Mouse (Mus musculus) small intestine, adult 2 months (tissue): ENCODE measurements around the gene Cemip. TPM values are rescaled to one million over a fixed set of nuclear protein-coding genes. Genes with fewer than 3 reads are reported as not detected.
"Not testable (repeated sequence)": the region's sequence is repeated elsewhere in the genome, so short reads cannot be mapped to it uniquely, and the experiment has no call there.

Experiments
- H3K27ac ChIP-seq: fragments of 200-500 bp; 2 replicates; pipeline ENCODE4 v1.5.1; 2012; ENCODE audit warnings: low read depth, low read length, control low read depth, inconsistent platforms; ENCODE audit not compliant: insufficient read depth
- H3K27me3 ChIP-seq: fragments of 200-500 bp; 2 replicates; pipeline ENCODE4 v1.6.1; 2012; ENCODE audit warnings: mild to moderate bottlenecking, moderate library complexity, low read length, inconsistent platforms; ENCODE audit not compliant: control insufficient read depth, insufficient read depth
- H3K36me3 ChIP-seq: fragments of 200-500 bp; 2 replicates; pipeline ENCODE4 v1.6.1; 2012; ENCODE audit warnings: mild to moderate bottlenecking, low read length, control low read depth, inconsistent platforms; ENCODE audit not compliant: control insufficient read depth, insufficient read depth
- H3K4me1 ChIP-seq: fragments of 200-500 bp; 2 replicates; pipeline ENCODE4 v1.6.1; 2012; ENCODE audit warnings: low read length, inconsistent platforms, mixed read lengths; ENCODE audit not compliant: control insufficient read depth, insufficient read depth, insufficient read length
- H3K4me3 ChIP-seq: fragments of 200-500 bp; 2 replicates; pipeline ENCODE4 v1.5.1; 2012; ENCODE audit warnings: low read depth, mild to moderate bottlenecking, control low read depth, inconsistent platforms, low read length, moderate library complexity
- CTCF ChIP-seq: fragments of 200-500 bp; IDR thresholded peaks from 2 replicates; pipeline ENCODE4 v1.5.1; 2012; ENCODE audit warnings: low read depth, mild to moderate bottlenecking, control low read depth, inconsistent platforms, low read length, moderate library complexity, mixed read lengths; ENCODE audit not compliant: insufficient replicate concordance, insufficient read length; ENCODE audit errors: extremely low read depth
- POLR2A ChIP-seq: fragments of 200-500 bp; IDR thresholded peaks from 2 replicates; pipeline ENCODE4 v1.6.1; 2012; ENCODE audit warnings: low read depth, mild to moderate bottlenecking, control low read depth, inconsistent platforms, low read length, moderate library complexity
- WGBS: fragments of 180-500 bp; shearing (Covaris S2); methylation state at CpG from one replicate; pipeline ENCODE4 v1.1.7; 2018; 5-methylcytosine and 5-hydroxymethylcytosine counted together
- polyA plus RNA-seq: library from polyadenylated mRNA; depleted of rRNA; stranded (reverse); fragments of >200 nt; gene quantifications from 2 replicates; pipeline ENCODE4 v1.2.3, GENCODE M21; 2012

Cemip gene
- polyA plus RNA-seq, 1 experiment, result 0.27 TPM

DNA sequence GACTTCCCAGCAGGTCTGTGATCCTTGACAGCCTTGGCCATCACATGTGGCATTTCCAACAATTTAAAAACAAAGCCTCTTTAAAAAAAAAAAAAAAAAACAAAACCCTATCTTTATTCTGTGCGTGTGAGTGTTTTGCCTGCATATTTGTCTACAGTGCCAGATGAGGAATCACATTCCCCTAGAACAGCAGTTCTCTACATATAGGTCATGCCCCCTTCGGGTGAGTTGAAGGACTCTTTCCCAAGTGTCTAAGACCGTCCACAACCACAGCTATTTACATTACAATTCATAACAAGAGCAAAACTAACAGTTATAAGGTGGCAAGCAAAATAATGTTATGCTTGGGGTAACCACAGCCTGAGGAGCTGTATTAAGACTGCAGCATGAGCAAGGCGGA is 184.9 kb downstream of the Cemip start:
- no peaks in the 10 kb centered on the region for H3K27me3 ChIP-seq
- TF ChIP-seq CTCF, result no peak
- TF ChIP-seq POLR2A, result no peak
- H3K27ac ChIP-seq, result no peak overlapping the region
- H3K4me1 ChIP-seq, result no peaks in the 10 kb centered on the region
- 85% methylated on average over 4 of the region's 4 CpGs for WGBS
- no peak overlapping the region for H3K4me3 ChIP-seq
- H3K36me3 ChIP-seq, result peaks cover 23% of the 10 kb centered on the region

GRCm38 (mm10) chr7:83900519-83900918 is 185.8 kb downstream of the Cemip start:
- Histone ChIP-seq H3K36me3 (peaks cover 26% of the 10 kb centered on the region), H3K4me3 (no peak overlapping the region), H3K27ac (no peak overlapping the region), H3K4me1 (no peaks in the 10 kb centered on the region), H3K27me3 (no peaks in the 10 kb centered on the region)
- TF ChIP-seq POLR2A, result no peak
- 81% methylated on average over 3 of the region's 3 CpGs for WGBS

- TF ChIP-seq POLR2A (no peak), CTCF (no peak)
- Histone ChIP-seq H3K27ac (no peak overlapping the region), H3K27me3 (no peaks in the 10 kb centered on the region), H3K4me3 (no peak overlapping the region), H3K36me3 (peaks cover 30% of the 10 kb centered on the region), H3K4me1 (no peaks in the 10 kb centered on the region; the same call in 1 of the 2 replicates)
- 89% methylated on average over 11 of the region's 11 CpGs for WGBS
These were observed 188.0 kb downstream of the Cemip start for GRCm38 (mm10) chr7:83898267-83898666.

DNA sequence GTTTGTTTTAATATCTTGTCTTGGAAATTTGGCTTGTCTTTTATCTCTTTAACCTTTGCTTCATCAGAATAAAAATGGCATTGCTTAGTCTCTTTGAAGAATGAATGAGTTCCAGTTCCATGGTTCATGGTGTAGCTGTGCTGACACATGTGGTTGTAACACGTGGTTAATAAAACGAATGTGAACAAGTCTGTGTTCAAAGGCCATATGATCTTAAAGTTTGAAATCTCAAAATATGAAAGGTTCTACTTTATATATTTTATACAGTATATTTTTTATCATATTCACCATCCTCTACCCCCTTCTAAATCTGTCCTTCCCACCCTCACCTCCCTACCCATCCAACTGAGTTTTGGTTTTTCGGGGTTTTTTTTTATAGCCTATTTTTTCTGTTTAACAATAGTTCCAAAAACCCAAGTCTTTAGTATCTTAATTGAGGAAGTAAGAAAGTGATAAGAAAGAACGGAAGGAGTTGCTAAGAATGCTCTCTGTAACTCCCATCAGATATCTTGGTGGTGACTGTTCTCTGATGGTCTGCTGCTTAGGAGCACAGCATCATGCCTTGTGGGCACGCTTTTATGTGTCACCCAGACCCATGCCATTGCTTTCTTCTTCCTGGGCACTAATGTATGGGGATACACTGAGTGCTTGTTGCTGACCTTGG is 190.1 kb downstream of the Cemip start:
- WGBS, result 70% methylated on average over 5 of the region's 5 CpGs
- peaks cover 30% of the 10 kb centered on the region for H3K36me3 ChIP-seq
- TF ChIP-seq CTCF (no peak), POLR2A (no peak)

GRCm38 (mm10) chr7:83894348-83894747 is 192.0 kb downstream of the Cemip start:
- no peak overlapping the region for H3K27ac ChIP-seq
- H3K4me1 ChIP-seq, result no peaks in the 10 kb centered on the region; the same call in 1 of the 2 replicates
- WGBS, result 94% methylated on average over 1 of the region's 1 CpGs
- H3K4me3 ChIP-seq, result no peak overlapping the region
- TF ChIP-seq POLR2A, result no peak
- TF ChIP-seq CTCF, result no peak
- H3K36me3 ChIP-seq, result peaks cover 27% of the 10 kb centered on the region
- no peaks in the 10 kb centered on the region for H3K27me3 ChIP-seq

More for the DNA sequence above, 190.1 kb downstream of the Cemip start:
- H3K4me3 ChIP-seq, result no peak overlapping the region
- H3K4me1 ChIP-seq, result no peaks in the 10 kb centered on the region; the same call in 1 of the 2 replicates
- H3K27ac ChIP-seq, result no peak overlapping the region
- H3K27me3 ChIP-seq, result no peaks in the 10 kb centered on the region

GRCm38 (mm10) chr7:83892333-83892669 is 194.0 kb downstream of the Cemip start:
- TF ChIP-seq CTCF, result peak; percentile 4; the same call in 1 of the 2 replicates
- TF ChIP-seq POLR2A, result no peak
- under 1% methylated on average over 21 of the region's 21 CpGs for WGBS
- H3K4me1 ChIP-seq, result no peaks in the 10 kb centered on the region; the same call in 1 of the 2 replicates
- H3K4me3 ChIP-seq, result peak overlapping the region; percentile 88
- H3K27ac ChIP-seq, result peak overlapping the region; percentile 72
- no peaks in the 10 kb centered on the region for H3K27me3 ChIP-seq
- H3K36me3 ChIP-seq, result peaks cover 10% of the 10 kb centered on the region

DNA sequence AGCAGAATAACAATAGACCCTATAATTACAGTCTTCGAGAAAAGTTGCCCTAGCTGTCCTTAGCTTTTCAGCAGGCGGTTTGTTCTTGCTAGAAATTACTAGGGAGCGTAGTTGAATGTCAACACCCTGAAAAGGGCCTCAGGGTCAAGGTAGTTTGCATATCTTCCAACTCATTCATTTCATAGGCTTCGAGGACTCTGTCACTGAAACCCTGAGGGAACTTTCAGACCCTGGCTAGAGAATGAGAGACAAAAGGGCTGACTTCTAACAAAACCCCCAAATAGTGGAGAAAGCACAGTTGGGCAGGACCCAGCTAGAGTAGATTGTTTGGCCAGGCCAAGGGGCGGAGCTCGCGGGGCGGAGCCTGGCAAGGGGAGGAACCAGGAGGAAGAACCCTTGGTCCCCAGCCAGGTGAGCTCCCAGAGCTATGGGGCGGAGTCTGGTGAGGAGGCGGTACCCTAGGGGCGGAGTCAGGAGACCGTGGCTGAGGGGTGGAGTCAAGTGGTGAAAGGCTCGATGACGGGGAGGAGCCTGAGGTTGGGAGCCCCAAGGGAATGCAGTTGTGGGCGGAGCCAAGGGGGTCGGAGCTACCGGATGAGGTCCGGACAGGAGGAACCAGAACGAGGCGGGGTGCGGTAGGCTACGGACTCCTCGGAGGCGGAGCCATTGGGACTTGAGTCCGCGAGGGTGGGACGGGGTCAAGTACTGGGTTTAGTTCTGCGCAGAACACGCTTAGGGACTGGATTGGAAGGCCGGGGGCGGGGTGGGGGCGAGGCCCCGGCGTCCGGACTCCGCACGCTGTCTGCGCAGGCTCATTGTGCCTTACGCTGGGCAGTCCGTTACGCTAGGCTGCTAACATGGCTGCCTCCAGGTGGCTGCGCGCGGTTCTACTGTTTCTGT is 194.6 kb downstream of the Cemip start:
- 2% methylated on average over 44 of the region's 44 CpGs for WGBS
- H3K4me3 ChIP-seq, result peak overlapping the region; percentile 88
- H3K36me3 ChIP-seq, result peaks cover 9% of the 10 kb centered on the region; the same call in 1 of the 2 replicates
- no peaks in the 10 kb centered on the region for H3K27me3 ChIP-seq
- TF ChIP-seq POLR2A, result peak; percentile 53; the same call in 1 of the 2 replicates
- 0 out of 2 replicates have a peak, but pooled peaks have one; percentile 32 for TF ChIP-seq CTCF
- H3K27ac ChIP-seq, result peak overlapping the region; percentile 72
- H3K4me1 ChIP-seq, result no peaks in the 10 kb centered on the region; the same call in 1 of the 2 replicates

DNA sequence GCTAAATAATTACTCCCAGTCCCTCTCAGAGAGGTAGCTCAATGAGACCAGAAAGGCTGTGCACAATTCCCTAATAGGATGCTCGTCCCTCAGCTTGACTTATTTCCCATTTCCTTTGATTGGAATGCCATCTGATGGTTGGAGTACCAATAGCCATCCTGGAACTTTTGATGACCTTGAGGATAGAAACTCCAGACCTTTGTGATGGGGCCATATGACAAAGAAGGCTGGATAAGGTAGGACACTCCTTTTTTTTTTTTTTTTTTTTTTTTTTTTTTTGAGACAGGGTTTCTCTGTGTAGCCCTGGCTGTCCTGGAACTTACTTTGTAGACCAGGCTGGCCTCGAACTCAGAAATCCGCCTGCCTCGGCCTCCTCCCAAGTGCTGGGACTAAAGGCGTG is 196.4 kb downstream of the Cemip start:
- not testable (repeated sequence) for H3K4me3 ChIP-seq, H3K27ac ChIP-seq, H3K4me1 ChIP-seq, H3K36me3 ChIP-seq, H3K27me3 ChIP-seq
- 91% methylated on average over 5 of the region's 5 CpGs for WGBS
